Mouse (Mus musculus): ENCODE measurements around the gene Mrpl38. TPM values are rescaled to one million over a fixed set of nuclear protein-coding genes. Genes with fewer than 3 reads are reported as not detected.

Mrpl38 gene
- polyA plus RNA-seq, 1 experiment from 2014 or later = 82.4 TPM

DNA sequence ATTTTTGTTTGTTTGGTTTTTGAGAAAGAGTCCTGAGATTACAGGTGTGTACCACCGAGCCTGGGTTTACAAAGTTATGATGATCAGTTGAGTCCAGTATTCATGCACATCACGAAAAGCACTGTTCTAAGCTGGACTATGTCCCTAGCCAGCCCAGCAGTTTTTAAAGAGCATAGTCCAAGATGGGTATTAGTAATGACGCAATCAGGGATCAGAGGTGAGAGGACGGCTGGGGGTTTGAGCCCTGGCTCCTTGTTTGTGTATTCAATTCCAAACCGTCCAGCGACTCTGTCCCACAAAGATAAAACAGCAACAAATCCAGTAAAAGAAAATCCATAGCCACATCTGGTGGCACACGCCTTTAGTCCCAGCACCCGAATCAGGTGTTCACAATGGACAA, 50.5 kb downstream of the Mrpl38 start:
- peak overlapping the region; percentile 79; the same call in 1 of the 2 replicates for H3K27ac ChIP-seq (replicated peaks)
- 0 out of 2 replicates have a peak overlapping the region, but pooled peaks have one; percentile 28 for H3K9ac ChIP-seq
- peaks cover 30% of the 10 kb centered on the region for H3K4me1 ChIP-seq
- H3K36me3 ChIP-seq = peaks cover 19% of the 10 kb centered on the region
- WGBS = 71% methylated on average over 8 of the region's 8 CpGs
- H3K27me3 ChIP-seq (replicated peaks) = no peaks in the 10 kb centered on the region
- no peak for ATAC-seq (ENCODE audit: extremely low read depth, insufficient number of reproducible peaks, low FRiP score, low TSS enrichment)
- no peaks in the 10 kb centered on the region for H3K9me3 ChIP-seq
- H3K4me3 ChIP-seq = peak overlapping the region; percentile 55; the same call in 1 of the 2 replicates
- H3K4me2 ChIP-seq = peak overlapping the region; percentile 70

DNA sequence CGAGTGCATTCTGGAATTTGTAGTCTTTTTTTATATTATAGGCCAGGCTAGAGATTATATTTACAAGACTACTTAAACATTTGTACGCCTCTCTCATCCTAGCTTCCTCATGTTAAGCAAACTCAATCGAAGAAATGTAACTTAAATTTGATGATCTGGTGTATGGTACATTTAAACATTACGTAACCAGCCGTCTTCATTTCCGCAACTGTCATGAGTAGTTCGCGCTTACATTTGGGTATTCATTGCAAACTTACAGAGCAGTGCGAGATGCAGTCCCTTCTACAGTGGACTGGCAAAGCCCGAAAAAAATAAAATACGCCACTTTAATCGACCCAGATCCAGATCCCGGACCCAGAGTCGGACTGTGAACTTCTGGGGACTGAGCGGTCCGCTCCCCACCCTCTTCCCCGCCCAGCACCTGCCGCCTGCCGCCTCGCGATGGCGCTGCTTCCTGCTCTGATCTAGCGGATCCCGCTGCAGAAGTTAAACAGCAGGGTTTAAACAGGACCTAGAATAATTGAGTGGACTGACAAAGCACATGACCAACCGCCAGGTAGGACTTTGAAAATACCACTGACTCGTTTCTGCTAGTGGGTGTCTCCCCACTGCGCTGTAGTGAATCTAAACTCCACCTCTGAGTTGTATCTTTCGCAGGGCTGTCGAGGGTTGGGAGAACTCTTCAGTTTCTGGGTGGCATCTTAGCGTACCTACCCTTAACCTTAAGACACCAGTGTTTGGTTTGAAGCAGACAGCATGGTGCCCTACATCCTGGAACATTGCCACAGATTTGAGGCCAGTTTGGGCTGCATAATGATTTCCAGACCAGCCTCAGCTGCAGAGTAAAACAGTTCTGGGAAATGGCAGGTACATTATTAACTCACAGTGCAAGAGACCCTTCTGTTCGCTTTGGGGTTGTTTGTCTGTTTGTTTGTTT, 51.2 kb downstream of the Mrpl38 start:
- Histone ChIP-seq H3K27ac (replicated peaks) (peak overlapping the region; percentile 79), H3K4me2 (peak overlapping the region; percentile 70), H3K36me3 (peaks cover 26% of the 10 kb centered on the region), H3K4me1 (peaks cover 30% of the 10 kb centered on the region), H3K9me3 (no peaks in the 10 kb centered on the region), H3K27me3 (replicated peaks) (no peaks in the 10 kb centered on the region), H3K4me3 (peak overlapping the region; percentile 55), H3K9ac (peak overlapping the region; percentile 77)
- WGBS = 4% methylated on average over 31 of the region's 31 CpGs
- peak; percentile 66 for ATAC-seq (ENCODE audit: extremely low read depth, insufficient number of reproducible peaks, low FRiP score, low TSS enrichment)

DNA sequence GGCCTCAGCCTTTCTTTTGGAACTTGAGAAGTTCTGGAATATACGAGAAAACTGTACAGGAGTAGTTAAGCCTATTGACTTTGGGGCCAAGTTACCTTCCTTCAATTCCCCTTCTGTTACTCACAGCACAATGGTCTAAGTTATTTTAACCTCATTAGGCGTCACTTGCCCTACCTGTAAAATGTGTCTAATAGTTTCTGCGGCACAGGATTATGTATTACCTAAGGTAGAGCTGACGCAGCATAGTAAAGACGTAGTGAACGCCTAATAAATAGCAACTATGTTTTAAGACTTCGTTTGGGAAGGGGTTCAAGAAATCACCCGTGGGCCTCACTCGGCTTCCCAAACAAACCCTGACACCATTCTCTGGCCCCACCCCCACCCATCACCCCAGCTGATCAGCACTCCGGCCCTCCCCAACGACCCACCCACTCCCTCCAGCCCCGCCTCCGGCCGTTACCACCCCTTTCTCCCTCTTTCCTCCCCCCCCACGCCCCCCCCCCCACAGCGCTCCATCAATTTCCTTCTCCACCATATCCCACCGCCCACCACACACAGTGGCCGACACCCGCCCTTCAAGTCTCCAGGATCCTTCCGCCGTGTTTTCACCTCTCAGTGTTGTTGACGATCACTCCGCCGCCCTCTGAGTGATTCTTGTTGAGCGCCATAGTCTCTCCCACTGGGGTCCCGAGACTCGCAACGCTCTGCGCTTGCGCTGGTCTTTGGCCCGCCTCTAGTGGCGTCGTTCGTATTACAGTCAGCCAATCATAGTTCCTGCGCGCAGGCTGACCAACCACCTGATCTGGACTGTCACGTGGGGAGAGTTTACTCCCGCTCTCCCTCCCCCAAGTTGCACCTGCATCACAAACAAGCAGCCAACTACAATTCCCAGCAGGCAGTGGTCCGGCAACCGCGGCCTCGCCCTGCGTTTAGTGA, 52.1 kb downstream of the Mrpl38 start, which contains the start of gene Wbp2:
TSS of gene Wbp2 (minus strand) at position 738 of the 936 bp plus-strand sequence.
- peak; percentile 95 for ATAC-seq (ENCODE audit: extremely low read depth, insufficient number of reproducible peaks, low FRiP score, low TSS enrichment)
- Histone ChIP-seq H3K36me3 (peaks cover 36% of the 10 kb centered on the region), H3K4me1 (peaks cover 30% of the 10 kb centered on the region), H3K27ac (replicated peaks) (peak within 1 kb of the TSS; percentile 85), H3K27me3 (replicated peaks) (no peaks in the 10 kb centered on the region), H3K9ac (peak within 1 kb of the TSS; percentile 81), H3K4me2 (peak within 1 kb of the TSS; percentile 70), H3K4me3 (peak within 1 kb of the TSS; percentile 55), H3K9me3 (no peaks in the 10 kb centered on the region)
- 5% methylated on average over 36 of the region's 43 CpGs for WGBS

DNA sequence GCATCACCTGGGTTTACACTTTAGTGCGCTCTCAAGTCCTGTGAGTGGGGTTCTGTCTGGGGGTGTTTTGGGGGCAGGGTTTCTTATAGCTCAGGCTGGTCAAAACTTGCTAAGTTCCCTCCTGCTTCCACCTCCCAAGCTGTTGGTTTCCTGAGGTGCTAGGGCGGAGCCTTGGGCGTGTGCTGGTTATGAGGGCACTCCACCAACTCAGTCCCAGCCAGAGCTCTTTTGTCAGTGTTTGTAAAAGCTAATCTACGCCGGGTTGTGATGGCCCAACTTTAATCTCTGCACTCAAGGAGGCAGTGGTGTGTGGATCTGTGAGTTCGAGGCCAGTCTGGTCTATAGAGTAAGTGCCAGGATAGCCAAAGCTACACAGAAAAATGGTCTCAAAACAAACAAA, 54.5 kb downstream of the Mrpl38 start:
- WGBS = 74% methylated on average over 6 of the region's 6 CpGs
- H3K27me3 ChIP-seq (replicated peaks) = no peaks in the 10 kb centered on the region
- no peak overlapping the region for H3K4me2 ChIP-seq
- no peak overlapping the region for H3K27ac ChIP-seq (replicated peaks)
- H3K4me1 ChIP-seq = peaks cover 37% of the 10 kb centered on the region
- no peaks in the 10 kb centered on the region for H3K9me3 ChIP-seq
- H3K4me3 ChIP-seq = no peak overlapping the region
- no peak overlapping the region for H3K9ac ChIP-seq
- H3K36me3 ChIP-seq = peaks cover 59% of the 10 kb centered on the region
- ATAC-seq (ENCODE audit: extremely low read depth, insufficient number of reproducible peaks, low FRiP score, low TSS enrichment) = no peak

DNA sequence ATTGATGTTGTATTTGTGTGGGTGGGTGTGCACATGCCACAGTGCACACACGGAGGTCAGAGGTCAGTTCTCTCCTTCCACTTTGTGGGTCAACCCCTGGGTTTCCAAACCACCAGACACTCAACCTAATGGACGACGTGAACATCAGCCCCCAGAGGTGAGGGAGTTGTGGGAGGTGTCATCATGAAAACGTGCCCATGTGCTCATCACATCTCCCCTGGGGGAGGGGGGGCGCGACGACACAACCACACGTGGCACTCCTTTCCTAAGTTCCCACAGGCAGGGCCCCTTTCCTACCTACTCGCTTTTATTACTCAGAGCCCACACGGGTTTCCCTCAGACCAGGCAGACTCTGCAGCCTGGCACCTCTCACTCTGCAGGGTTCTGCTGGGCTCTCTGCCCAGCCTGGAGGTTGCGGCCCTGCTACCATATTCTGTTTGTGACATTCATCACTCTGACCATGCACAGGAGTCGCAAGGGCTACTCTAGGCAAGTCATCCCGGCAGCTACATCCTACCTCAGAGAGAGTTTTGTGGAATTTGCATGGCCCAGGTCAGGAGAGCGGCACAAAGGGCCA, 55.5 kb downstream of the Mrpl38 start:
- no peak for ATAC-seq (ENCODE audit: extremely low read depth, insufficient number of reproducible peaks, low FRiP score, low TSS enrichment)
- Histone ChIP-seq H3K9me3 (no peaks in the 10 kb centered on the region), H3K4me3 (no peak overlapping the region), H3K4me2 (no peak overlapping the region), H3K27ac (replicated peaks) (no peak overlapping the region), H3K4me1 (peaks cover 44% of the 10 kb centered on the region), H3K9ac (no peak overlapping the region), H3K27me3 (replicated peaks) (no peaks in the 10 kb centered on the region), H3K36me3 (peaks cover 66% of the 10 kb centered on the region)
- 87% methylated on average over 14 of the region's 14 CpGs for WGBS

Other genes starting within 250 kb of the Mrpl38 start
- 20.0 and 24.2 TPM in 2 replicates for gene Smim5, start 238.9 kb downstream of the Mrpl38 start, polyA plus RNA-seq (2015; fragmentation: Nextera tagmentation; extraction: Ambion mirVana)
- gene Smim6, start 226.9 kb downstream of the Mrpl38 start, polyA plus RNA-seq (2015; fragmentation: Nextera tagmentation; extraction: Ambion mirVana) = 1.4 TPM in 2 replicates
- 23.3 and 24.8 TPM in 2 replicates for gene Sap30bp, start 205.6 kb downstream of the Mrpl38 start, polyA plus RNA-seq (2015; fragmentation: Nextera tagmentation; extraction: Ambion mirVana)
- gene Recql5, start 205.4 kb downstream of the Mrpl38 start, polyA plus RNA-seq (2015; fragmentation: Nextera tagmentation; extraction: Ambion mirVana) = 11.6 and 12.7 TPM in 2 replicates
- 0.99 and 1.1 TPM in 2 replicates for gene Itgb4, start 164.2 kb downstream of the Mrpl38 start, polyA plus RNA-seq (2015; fragmentation: Nextera tagmentation; extraction: Ambion mirVana)
- gene Galk1, start 126.1 kb downstream of the Mrpl38 start, polyA plus RNA-seq (2015; fragmentation: Nextera tagmentation; extraction: Ambion mirVana) = 150 and 178 TPM in 2 replicates
- gene H3f3b, start 110.9 kb downstream of the Mrpl38 start, polyA plus RNA-seq (2015; fragmentation: Nextera tagmentation; extraction: Ambion mirVana) = 647 and 691 TPM in 2 replicates
- 22.8 and 23.9 TPM in 2 replicates for gene Unk, start 108.5 kb downstream of the Mrpl38 start, polyA plus RNA-seq (2015; fragmentation: Nextera tagmentation; extraction: Ambion mirVana)
- gene Unc13d, start 60.9 kb downstream of the Mrpl38 start, polyA plus RNA-seq (2015; fragmentation: Nextera tagmentation; extraction: Ambion mirVana) = 1.5 and 2.3 TPM in 2 replicates
- 134 and 138 TPM in 2 replicates for gene Wbp2, start 51.9 kb downstream of the Mrpl38 start, polyA plus RNA-seq (2015; fragmentation: Nextera tagmentation; extraction: Ambion mirVana)
- gene Trim47, start 11.7 kb downstream of the Mrpl38 start, polyA plus RNA-seq (2015; fragmentation: Nextera tagmentation; extraction: Ambion mirVana) = 46.1 and 51.1 TPM in 2 replicates
- gene Trim65, start 7.7 kb downstream of the Mrpl38 start, polyA plus RNA-seq (2015; fragmentation: Nextera tagmentation; extraction: Ambion mirVana) = 4.2 and 4.3 TPM in 2 replicates
- 22.8 and 24.4 TPM in 2 replicates for gene Fbf1, start 29.3 kb upstream of the Mrpl38 start, polyA plus RNA-seq (2015; fragmentation: Nextera tagmentation; extraction: Ambion mirVana)
- gene Ten1, start 60.0 kb upstream of the Mrpl38 start, polyA plus RNA-seq (2015; fragmentation: Nextera tagmentation; extraction: Ambion mirVana) = 82.1 and 88.7 TPM in 2 replicates
- gene Acox1, start 60.2 kb upstream of the Mrpl38 start, polyA plus RNA-seq (2015; fragmentation: Nextera tagmentation; extraction: Ambion mirVana) = 29.0 and 31.0 TPM in 2 replicates
- gene Evpl, start 99.2 kb upstream of the Mrpl38 start, polyA plus RNA-seq (2015; fragmentation: Nextera tagmentation; extraction: Ambion mirVana) = 0.42 and 0.48 TPM in 2 replicates
- 63.6 and 64.6 TPM in 2 replicates for gene Srp68, start 135.3 kb upstream of the Mrpl38 start, polyA plus RNA-seq (2015; fragmentation: Nextera tagmentation; extraction: Ambion mirVana)
- not detected in 2 replicates for gene Galr2, start 142.1 kb upstream of the Mrpl38 start, polyA plus RNA-seq (2015; fragmentation: Nextera tagmentation; extraction: Ambion mirVana)
- 45.0 and 46.0 TPM in 2 replicates for gene Exoc7, start 168.4 kb upstream of the Mrpl38 start, polyA plus RNA-seq (2015; fragmentation: Nextera tagmentation; extraction: Ambion mirVana)
- 0.09 and 0.14 TPM in 2 replicates for gene Foxj1, start 196.5 kb upstream of the Mrpl38 start, polyA plus RNA-seq (2015; fragmentation: Nextera tagmentation; extraction: Ambion mirVana)